Mouse (Mus musculus) kidney, adult 2 months (tissue): Measurements from ENCODE around the gene Pepd. TPM values are rescaled to one million over a fixed set of nuclear protein-coding genes. Genes with fewer than 3 reads are reported as not detected.

ENCODE experiments used
- DNase-seq: peaks from one replicate; pipeline ENCODE4 v3.0.0; 2021
- H3K27ac ChIP-seq: fragments of 200-500 bp; 2 replicates; pipeline ENCODE4 v1.5.1; 2012; ENCODE audit warnings: low read depth, low read length, control low read depth, inconsistent platforms; ENCODE audit not compliant: insufficient read depth
- H3K27me3 ChIP-seq: fragments of 200-500 bp; replicated peaks from 2 replicates; pipeline ENCODE4 v1.6.1; 2012; ENCODE audit warnings: mild to moderate bottlenecking, moderate library complexity, low read length, inconsistent platforms; ENCODE audit not compliant: control insufficient read depth, insufficient read depth
- H3K36me3 ChIP-seq: fragments of 200-500 bp; 2 replicates; pipeline ENCODE4 v1.6.1; 2012; ENCODE audit warnings: mild to moderate bottlenecking, moderate library complexity, low read length, inconsistent platforms; ENCODE audit not compliant: control insufficient read depth, insufficient read depth
- H3K4me1 ChIP-seq: fragments of 200-500 bp; 2 replicates; pipeline ENCODE4 v1.6.1; 2011; ENCODE audit warnings: low read length; ENCODE audit not compliant: control insufficient read depth, insufficient read depth
- H3K4me3 ChIP-seq: fragments of 200-500 bp; 2 replicates; pipeline ENCODE4 v1.5.1; 2011; ENCODE audit warnings: mild to moderate bottlenecking, low read depth, low read length, control low read depth; ENCODE audit not compliant: insufficient read depth
- CTCF ChIP-seq: fragments of 200-500 bp; conservative IDR thresholded peaks from 2 replicates; pipeline ENCODE4 v1.5.1; 2011; ENCODE audit warnings: low read depth, mild to moderate bottlenecking, control low read depth, low read length, moderate library complexity, mixed read lengths; ENCODE audit not compliant: insufficient read depth, insufficient read length
- POLR2A ChIP-seq: fragments of 200-500 bp; IDR thresholded peaks from one replicate; pipeline ENCODE4 v1.6.1; 2011; ENCODE audit warnings: low read depth, low read length, control low read depth
- WGBS: fragments of 180-500 bp; shearing (Covaris S2); methylation state at CpG from one replicate; pipeline ENCODE4 v1.1.7; 2018; 5-methylcytosine and 5-hydroxymethylcytosine counted together
- polyA plus RNA-seq: library from polyadenylated mRNA; depleted of rRNA; stranded (reverse); fragments of >200 nt; gene quantifications from 2 replicates; pipeline ENCODE4 v1.2.3, GENCODE M21; 2012

Gene Pepd
- polyA plus RNA-seq, 1 experiment = 299 TPM

DNA sequence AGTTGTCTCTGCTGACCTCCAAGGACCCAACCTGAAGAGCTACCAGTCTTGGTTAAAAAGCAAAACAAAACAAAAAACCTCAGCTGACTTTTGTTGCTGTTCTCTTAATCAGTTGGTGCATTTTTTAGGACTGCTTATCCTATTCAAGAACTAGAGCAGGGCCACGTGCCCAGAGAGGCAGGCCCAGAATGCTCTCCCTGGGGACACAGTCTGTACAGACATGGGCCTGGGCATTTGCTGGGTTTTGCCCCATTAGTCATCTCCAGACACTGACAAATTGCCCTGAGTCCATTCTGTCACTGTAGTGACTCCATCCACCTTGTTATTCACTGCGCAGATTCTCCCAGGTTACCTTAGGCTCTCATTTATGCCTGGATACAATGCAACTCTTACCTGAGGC, 103.1 kb downstream of the Pepd start:
- Histone ChIP-seq H3K36me3 (no peaks in the 10 kb centered on the region), H3K4me3 (no peak overlapping the region), H3K4me1 (no peaks in the 10 kb centered on the region), H3K27me3 (no peaks in the 10 kb centered on the region), H3K27ac (no peak overlapping the region)
- WGBS = 66% methylated on average over 2 of the region's 2 CpGs
- no peak for TF ChIP-seq POLR2A
- no peak for TF ChIP-seq CTCF
- no peak for DNase-seq

DNA sequence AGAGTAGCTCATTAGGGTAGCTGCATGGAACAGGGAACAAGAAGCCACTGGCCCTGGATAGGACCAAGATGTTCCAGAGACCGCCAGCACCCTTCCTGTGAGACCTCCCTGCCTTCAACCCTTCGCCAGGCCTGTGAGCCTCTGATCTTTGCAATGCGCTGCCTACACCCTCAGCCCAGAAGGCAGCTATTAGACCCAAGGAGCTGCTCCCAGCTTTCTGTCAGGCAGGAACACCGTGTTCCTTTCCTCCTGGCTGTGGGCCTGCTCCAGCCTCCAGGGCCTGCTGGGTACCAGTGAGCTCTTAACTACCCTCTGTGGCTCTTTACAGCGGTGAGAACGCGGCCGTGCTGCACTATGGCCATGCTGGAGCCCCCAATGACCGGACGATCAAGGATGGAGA, 109.2 kb downstream of the Pepd start:
- Histone ChIP-seq H3K4me3 (no peak overlapping the region), H3K36me3 (no peaks in the 10 kb centered on the region; the same call in 1 of the 2 replicates), H3K4me1 (no peaks in the 10 kb centered on the region), H3K27ac (no peak overlapping the region), H3K27me3 (no peaks in the 10 kb centered on the region)
- WGBS = 85% methylated on average over 10 of the region's 10 CpGs
- DNase-seq = no peak
- TF ChIP-seq CTCF = no peak
- no peak for TF ChIP-seq POLR2A

DNA sequence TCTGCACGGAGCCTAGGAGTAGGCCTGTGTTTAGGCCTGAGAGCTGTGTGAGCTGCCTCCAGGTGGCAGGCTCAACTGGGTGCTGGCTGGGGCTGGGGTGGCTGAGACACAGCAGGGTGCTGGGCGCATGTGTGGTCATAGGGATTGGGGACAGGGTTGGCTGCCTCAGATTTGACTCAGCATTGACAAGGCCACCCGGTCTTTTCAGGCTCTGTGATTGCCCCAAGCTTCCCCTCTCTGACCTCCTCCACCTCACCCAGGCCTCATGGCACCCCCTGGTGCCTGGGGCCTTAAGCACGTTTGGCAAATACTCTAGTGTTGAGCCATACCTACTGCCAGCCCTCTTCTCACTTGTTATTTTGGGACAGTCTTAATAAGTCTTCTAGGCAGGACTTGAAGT, 111.1 kb downstream of the Pepd start:
- Histone ChIP-seq H3K27me3 (no peaks in the 10 kb centered on the region), H3K4me3 (no peak overlapping the region), H3K36me3 (no peaks in the 10 kb centered on the region; the same call in 1 of the 2 replicates), H3K27ac (no peak overlapping the region), H3K4me1 (no peaks in the 10 kb centered on the region)
- WGBS = 84% methylated on average over 4 of the region's 4 CpGs
- DNase-seq = no peak
- no peak for TF ChIP-seq POLR2A
- TF ChIP-seq CTCF = no peak

DNA sequence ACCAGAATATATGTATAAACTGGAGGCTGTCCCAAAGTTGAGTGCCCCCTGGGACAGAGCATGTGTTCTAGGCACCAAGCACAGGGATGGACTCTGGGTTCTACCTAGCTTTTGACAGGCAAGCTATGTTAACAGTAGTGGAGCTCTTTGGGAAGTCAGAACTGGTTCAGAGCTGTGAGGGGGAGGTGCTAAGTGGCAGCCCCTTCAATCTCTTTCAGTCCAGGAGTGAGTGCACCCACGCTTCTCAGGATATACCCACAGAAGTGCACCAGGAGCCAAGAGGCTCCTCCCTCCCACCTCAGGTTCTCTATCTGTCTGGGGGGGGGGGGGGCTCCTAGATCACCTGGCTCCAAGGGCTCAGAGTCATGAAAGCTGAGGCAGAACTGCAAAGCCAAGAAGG, 112.2 kb downstream of the Pepd start:
- Histone ChIP-seq H3K4me3 (no peak overlapping the region), H3K4me1 (no peaks in the 10 kb centered on the region), H3K27me3 (no peaks in the 10 kb centered on the region), H3K36me3 (no peaks in the 10 kb centered on the region; the same call in 1 of the 2 replicates), H3K27ac (no peak overlapping the region)
- DNase-seq = no peak
- no peak for TF ChIP-seq CTCF
- TF ChIP-seq POLR2A = no peak
- 73% methylated on average over 1 of the region's 1 CpGs for WGBS

DNA sequence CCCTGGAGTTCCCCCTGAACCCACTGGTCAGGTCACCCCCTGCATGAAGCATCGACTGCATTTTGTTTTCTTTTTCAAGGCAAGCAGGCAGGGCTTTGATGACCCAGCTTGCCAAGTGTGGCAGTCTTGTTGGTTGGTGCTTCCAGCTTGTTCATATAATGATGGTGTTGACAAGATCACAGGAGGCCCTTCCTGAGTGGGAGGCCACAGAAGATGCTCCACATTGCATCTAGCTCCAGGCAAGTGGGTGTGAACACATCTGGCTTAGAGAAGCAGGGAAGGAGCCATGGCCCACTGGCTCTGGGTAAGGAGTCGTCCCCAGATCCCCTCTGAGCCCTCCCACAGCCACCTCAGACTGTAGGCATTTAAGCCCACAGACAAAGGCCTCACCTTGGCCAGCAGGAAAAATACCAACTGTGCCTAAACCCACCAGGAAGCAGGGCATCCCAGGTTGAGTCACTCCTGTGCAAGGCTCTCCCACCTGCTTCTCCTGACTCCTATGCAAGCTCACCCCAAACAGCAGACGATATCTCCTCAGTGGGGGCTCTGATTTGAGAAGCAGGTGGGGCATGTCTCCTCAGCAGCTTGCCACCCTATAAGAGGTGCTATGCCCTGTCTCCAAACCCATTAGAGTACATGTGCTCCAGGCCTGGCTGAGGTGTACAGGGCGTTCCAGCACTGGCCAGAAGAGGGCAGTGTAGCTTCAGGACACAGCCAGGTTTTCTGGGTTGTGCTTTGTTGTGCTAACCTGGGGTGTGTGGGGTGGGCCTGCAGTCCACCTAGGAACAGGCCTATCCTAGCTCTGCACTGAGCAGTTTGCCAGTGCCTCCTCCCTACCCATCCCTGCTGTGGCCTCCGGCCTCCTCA, 113.5 kb downstream of the Pepd start:
- WGBS = 42% methylated on average over 5 of the region's 5 CpGs

DNA sequence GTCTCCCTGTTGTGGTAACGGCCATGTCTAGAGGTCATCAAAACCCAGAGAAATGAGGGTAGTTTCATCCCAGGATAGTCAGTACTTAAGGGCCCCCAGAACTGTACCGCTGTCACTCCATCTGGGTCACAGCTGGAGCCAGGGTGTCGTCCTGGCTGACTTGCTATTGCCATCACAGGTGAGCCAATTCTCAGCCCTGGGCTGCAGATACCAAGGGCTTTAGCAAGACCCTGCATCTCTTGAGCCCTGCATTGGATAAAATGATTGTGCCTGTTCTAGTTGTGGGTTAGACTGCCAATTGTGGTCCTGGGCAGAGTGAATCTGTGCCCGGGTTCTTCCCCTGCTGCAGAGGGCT, 114.1 kb downstream of the Pepd start:
- H3K27ac ChIP-seq = no peak overlapping the region
- 86% methylated on average over 4 of the region's 4 CpGs for WGBS
- H3K4me1 ChIP-seq = no peaks in the 10 kb centered on the region
- no peak for TF ChIP-seq CTCF
- TF ChIP-seq POLR2A = no peak
- no peaks in the 10 kb centered on the region; the same call in 1 of the 2 replicates for H3K36me3 ChIP-seq
- no peak for DNase-seq
- H3K27me3 ChIP-seq = no peaks in the 10 kb centered on the region
- no peak overlapping the region for H3K4me3 ChIP-seq

More for the DNA sequence above, 113.5 kb downstream of the Pepd start:
- Histone ChIP-seq H3K27ac (no peak overlapping the region), H3K4me3 (no peak overlapping the region), H3K36me3 (no peaks in the 10 kb centered on the region; the same call in 1 of the 2 replicates), H3K27me3 (no peaks in the 10 kb centered on the region), H3K4me1 (no peaks in the 10 kb centered on the region)
- TF ChIP-seq CTCF (peak; percentile 97), POLR2A (no peak)
- peak; percentile 82 for DNase-seq

DNA sequence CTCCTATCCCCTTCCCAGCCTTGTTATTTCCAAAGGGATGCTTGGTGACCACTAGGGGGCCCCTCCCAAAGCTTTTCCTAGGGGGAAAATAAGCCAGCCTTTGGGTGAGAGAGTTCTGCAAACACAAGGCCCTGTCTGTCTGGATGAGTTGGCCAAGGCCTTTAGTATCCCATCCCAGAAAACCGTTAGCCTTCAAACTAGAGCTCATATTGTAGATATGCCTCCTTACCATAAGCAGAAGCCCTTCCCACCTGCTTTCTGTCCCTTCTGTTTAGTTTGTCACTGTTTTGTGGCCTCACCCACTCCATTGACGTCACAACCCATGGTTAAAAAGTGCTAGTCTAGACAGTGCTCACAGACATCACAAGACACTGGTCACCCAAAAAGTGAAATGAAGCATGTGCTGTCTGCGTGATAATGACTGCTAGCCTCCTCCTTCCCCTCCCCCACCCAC, 114.7 kb downstream of the Pepd start:
- Histone ChIP-seq H3K36me3 (no peaks in the 10 kb centered on the region), H3K4me3 (no peak overlapping the region), H3K4me1 (no peaks in the 10 kb centered on the region), H3K27ac (no peak overlapping the region), H3K27me3 (no peaks in the 10 kb centered on the region)
- TF ChIP-seq CTCF = peak; percentile 45
- no peak for TF ChIP-seq POLR2A
- DNase-seq = peak; percentile 66
- 74% methylated on average over 3 of the region's 3 CpGs for WGBS
